Mouse (Mus musculus) lung, postnatal 4 days (tissue): ENCODE measurements at regions not wholly inside any gene's neighbourhood (a gene's known extent, or its start where the extent isn't known, plus 50 kb on each side); places are given as distances from the start of the nearest gene placed in this dataset.

Source experiments
- DNase-seq, 2 experiments: peaks; one replicate each; pipeline ENCODE4 v3.0.0; 2021

DNA sequence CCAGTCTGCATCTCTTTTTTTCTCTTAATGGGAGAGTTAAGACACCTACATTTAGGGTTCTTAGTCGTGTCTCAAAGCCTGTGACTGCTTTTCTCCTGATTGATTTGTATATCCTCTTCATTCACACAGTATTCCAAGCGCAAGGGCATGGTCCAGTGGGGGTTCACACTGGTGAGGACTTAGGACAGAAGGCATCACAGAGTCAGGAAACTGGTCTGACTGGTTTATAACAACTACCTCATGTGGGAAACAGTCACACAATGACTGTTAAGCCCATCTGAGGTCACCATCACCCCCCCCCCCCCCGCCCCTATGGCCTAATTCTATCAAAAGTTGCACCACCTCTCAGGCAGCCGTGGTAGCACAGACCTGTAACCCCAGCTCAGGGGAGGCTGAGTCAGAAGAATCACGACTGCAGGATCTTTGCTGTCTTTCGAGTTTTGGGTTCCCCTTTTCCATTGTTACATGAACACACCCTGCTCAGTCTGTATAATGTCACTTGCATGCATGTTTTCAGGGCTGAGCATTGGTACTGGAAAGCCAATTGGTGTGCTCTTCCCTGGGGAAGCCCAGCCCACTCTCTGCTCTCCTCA, 155.2 kb downstream of the Zfp706 start:
- DNase-seq, result no peak

GRCm38 (mm10) chr15:36848238-36848637, 159.3 kb downstream of the Zfp706 start:
- DNase-seq, result no peak

- no peak for DNase-seq
These were observed 160.8 kb downstream of the Zfp706 start for GRCm38 (mm10) chr15:36846806-36847205.
